Mouse (Mus musculus): ENCODE results near the gene Ggta1. TPM values are rescaled to one million over a fixed set of nuclear protein-coding genes. Genes with fewer than 3 reads are reported as not detected.

The Ggta1 gene
- polyA plus RNA-seq, 1 experiment from 2014 or later, result 6.4 TPM

DNA sequence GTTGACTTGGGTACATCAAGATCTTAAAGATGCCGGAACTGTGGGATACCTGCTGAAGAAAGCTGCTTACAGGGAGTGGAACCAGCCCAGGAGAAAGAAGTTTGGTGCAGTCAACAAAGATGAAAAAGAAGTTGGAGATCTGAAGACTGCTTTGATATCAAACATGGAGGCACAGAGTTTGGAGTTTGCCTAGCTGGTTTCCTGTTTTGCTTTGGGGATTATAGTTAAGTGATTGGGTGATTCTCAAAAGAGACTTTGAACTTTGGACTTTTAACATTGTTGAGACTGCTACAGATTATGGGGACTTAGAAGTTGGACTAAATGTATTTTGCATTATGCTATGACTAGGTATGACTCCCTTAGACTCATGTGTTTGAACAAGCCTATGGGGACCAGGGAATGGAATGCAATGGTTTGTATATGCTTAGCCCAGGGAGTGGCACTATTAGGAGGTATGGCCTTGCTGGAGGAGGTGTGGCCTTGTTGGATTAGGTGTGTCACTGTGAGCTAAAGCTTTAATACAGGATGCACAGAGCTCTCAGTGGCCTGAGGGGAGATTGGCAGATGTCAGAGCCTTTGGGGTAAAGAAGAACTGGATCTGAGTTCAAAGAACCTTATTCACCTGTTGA lies 39.2 kb downstream of the Ggta1 start:
- no peak overlapping the region for H3K9ac ChIP-seq
- no peak overlapping the region for H3K27ac ChIP-seq
- 95% methylated on average over 1 of the region's 1 CpGs for WGBS
- no peaks in the 10 kb centered on the region for H3K9me3 ChIP-seq (replicated peaks)
- no peak for ATAC-seq (ENCODE audit: low FRiP score)
- H3K4me3 ChIP-seq, result no peak overlapping the region
- no peak overlapping the region for H3K4me2 ChIP-seq (replicated peaks)
- H3K36me3 ChIP-seq, result no peaks in the 10 kb centered on the region
- no peaks in the 10 kb centered on the region for H3K27me3 ChIP-seq
- H3K4me1 ChIP-seq, result 0 out of 2 replicates have a peak, but pooled peaks cover 2% of the 10 kb centered on the region

DNA sequence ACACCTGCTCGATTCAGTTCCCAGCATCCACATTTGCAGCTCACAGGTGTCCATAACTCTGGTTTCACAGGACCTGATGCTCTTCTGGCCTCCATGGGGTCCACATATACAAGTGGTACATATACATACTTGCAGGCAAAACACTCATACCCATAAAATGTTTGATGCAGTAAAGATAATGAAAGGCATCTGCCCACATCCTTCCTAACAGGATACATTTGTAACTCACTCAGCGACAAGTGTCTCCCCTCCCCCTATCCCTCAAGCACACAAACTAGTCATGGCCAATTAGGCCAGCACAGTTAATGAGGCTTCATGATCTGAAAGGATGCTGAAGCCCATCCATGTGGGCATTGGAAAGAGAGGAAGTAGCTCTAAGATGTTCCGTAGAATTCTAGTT lies 40.6 kb downstream of the Ggta1 start:
- H3K9me3 ChIP-seq (replicated peaks), result no peaks in the 10 kb centered on the region
- H3K4me3 ChIP-seq, result no peak overlapping the region
- 0 out of 2 replicates have a peak, but pooled peaks cover 2% of the 10 kb centered on the region for H3K4me1 ChIP-seq
- no peak overlapping the region for H3K4me2 ChIP-seq (replicated peaks)
- no peak overlapping the region for H3K27ac ChIP-seq
- no peak overlapping the region for H3K9ac ChIP-seq
- no peaks in the 10 kb centered on the region for H3K36me3 ChIP-seq
- no peaks in the 10 kb centered on the region for H3K27me3 ChIP-seq
- ATAC-seq (ENCODE audit: low FRiP score), result no peak
- WGBS, result 89% methylated on average over 3 of the region's 3 CpGs

DNA sequence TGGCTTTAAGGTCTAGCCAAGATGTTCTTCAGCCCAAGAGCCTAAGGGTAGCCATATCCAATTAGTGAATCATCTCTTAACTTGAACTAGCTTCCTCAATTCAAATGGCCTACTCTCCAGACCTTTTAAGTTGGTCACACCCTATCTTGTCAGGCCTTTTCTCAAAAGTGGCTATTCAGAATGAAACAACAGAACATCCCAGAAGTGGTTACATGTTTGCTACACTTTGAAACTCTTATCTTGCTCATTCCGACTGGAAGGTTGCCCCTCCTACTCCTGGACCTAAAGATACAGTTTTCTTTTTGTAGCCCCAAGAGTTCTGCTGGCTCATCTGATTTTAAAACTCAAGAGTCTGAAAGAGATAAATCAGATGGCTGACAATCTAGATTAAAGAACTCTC lies 42.4 kb downstream of the Ggta1 start:
- no peak for ATAC-seq (ENCODE audit: low FRiP score)
- no peaks in the 10 kb centered on the region for H3K9me3 ChIP-seq (replicated peaks)
- no peaks in the 10 kb centered on the region for H3K4me1 ChIP-seq
- no peaks in the 10 kb centered on the region for H3K36me3 ChIP-seq
- no peak overlapping the region for H3K4me2 ChIP-seq (replicated peaks)
- no peak overlapping the region for H3K4me3 ChIP-seq
- H3K27me3 ChIP-seq, result no peaks in the 10 kb centered on the region
- 94% methylated on average over 1 of the region's 1 CpGs for WGBS
- H3K9ac ChIP-seq, result no peak overlapping the region
- H3K27ac ChIP-seq, result no peak overlapping the region

DNA sequence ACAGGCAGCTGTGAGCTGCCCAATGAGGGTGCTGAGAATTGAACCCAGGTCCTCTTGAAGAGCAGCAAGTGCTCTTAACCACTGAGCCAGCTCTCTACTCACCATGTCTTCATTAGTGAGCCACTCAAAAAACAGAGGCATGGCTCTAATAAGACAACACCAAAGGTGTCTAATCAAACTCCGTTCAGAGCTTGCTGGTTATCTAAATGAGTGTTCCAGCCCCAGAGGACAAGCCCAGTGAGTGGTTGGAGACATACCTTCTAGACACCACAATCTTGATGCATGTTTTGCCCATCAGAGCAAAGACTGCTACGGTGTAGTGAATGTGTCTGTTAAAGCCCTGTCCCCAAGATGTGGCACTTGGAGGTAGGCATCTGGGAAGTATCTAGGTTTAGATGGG lies 43.4 kb downstream of the Ggta1 start:
- Histone ChIP-seq H3K4me1 (no peaks in the 10 kb centered on the region), H3K9me3 (replicated peaks) (no peaks in the 10 kb centered on the region), H3K4me3 (no peak overlapping the region), H3K4me2 (replicated peaks) (no peak overlapping the region), H3K27ac (no peak overlapping the region), H3K9ac (no peak overlapping the region), H3K36me3 (no peaks in the 10 kb centered on the region), H3K27me3 (no peaks in the 10 kb centered on the region)
- ATAC-seq (ENCODE audit: low FRiP score), result no peak
- WGBS, result 95% methylated on average over 2 of the region's 2 CpGs

DNA sequence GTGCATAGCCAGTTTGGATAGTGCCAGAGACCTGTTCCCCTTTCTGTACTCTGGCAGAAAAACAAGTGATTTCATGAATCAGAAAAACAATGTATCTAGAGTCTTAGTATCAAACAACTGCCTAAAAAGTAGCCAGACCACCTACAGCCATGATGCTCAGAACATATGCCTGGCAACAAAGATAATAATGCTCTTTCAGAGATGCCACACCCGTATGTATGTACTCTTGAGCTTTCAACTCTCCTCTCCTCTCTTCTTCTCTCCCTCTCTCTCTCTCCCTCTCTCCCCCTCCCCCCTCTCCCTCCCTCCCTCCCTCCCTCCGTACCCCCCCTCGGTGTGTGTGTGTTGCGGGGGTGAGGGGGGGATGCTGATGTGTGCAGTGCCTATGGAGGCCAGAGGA lies 43.8 kb downstream of the Ggta1 start:
- Histone ChIP-seq H3K27ac (no peak overlapping the region), H3K36me3 (no peaks in the 10 kb centered on the region), H3K4me1 (no peaks in the 10 kb centered on the region), H3K4me2 (replicated peaks) (no peak overlapping the region), H3K4me3 (no peak overlapping the region), H3K9me3 (replicated peaks) (no peaks in the 10 kb centered on the region), H3K9ac (no peak overlapping the region), H3K27me3 (no peaks in the 10 kb centered on the region)
- WGBS, result 89% methylated on average over 4 of the region's 4 CpGs
- no peak for ATAC-seq (ENCODE audit: low FRiP score)

DNA sequence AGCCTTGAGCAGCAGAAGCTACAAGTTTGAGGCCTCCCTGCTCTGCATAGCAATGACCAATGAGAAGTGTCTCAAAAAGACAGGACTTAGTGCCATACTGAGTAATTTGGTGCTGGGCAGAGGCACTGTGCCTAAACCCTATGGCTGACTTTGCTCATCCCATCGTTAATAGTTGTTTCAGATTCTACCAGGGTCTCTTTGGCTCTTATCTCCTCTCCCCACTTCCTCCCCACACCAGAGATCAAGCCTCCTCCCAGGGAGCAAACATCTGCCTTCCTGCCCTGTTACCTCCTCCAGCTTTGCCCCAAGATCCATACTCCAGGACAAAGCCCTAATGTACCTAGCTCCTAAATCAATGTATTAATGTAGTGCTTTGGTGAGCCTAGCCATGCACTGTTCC lies 45.8 kb downstream of the Ggta1 start:
- Histone ChIP-seq H3K4me2 (replicated peaks) (no peak overlapping the region), H3K9me3 (replicated peaks) (no peaks in the 10 kb centered on the region), H3K27ac (no peak overlapping the region), H3K4me3 (no peak overlapping the region), H3K4me1 (no peaks in the 10 kb centered on the region), H3K36me3 (no peaks in the 10 kb centered on the region), H3K9ac (no peak overlapping the region), H3K27me3 (no peaks in the 10 kb centered on the region)
- no peak for ATAC-seq (ENCODE audit: low FRiP score)
- 100% methylated on average over 1 of the region's 1 CpGs for WGBS

DNA sequence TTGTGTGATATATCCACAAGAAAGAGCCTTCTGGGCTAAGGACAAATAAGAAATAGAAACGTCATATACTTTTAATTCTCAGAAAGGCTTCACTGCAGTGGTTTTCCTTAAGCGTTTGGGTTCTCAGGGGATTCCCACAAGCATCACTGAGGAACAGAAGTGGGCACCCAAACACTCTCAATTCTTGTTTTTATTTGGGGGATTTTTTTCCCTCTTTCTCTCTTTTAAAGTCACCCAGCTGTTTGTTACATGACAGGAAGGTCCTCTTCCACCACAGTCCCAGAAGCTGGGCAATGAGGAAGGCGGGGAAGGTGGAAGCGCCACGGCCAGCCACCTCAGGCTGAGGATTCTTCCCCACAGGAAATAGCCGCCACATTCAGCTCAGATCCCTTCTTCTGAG lies 46.6 kb downstream of the Ggta1 start:
- no peak overlapping the region for H3K4me3 ChIP-seq
- H3K4me2 ChIP-seq (replicated peaks), result no peak overlapping the region
- H3K27ac ChIP-seq, result no peak overlapping the region
- ATAC-seq (ENCODE audit: low FRiP score), result no peak
- H3K9ac ChIP-seq, result no peak overlapping the region
- no peaks in the 10 kb centered on the region for H3K36me3 ChIP-seq
- WGBS, result 87% methylated on average over 6 of the region's 6 CpGs
- no peaks in the 10 kb centered on the region for H3K27me3 ChIP-seq
- H3K4me1 ChIP-seq, result no peaks in the 10 kb centered on the region
- no peaks in the 10 kb centered on the region for H3K9me3 ChIP-seq (replicated peaks)

DNA sequence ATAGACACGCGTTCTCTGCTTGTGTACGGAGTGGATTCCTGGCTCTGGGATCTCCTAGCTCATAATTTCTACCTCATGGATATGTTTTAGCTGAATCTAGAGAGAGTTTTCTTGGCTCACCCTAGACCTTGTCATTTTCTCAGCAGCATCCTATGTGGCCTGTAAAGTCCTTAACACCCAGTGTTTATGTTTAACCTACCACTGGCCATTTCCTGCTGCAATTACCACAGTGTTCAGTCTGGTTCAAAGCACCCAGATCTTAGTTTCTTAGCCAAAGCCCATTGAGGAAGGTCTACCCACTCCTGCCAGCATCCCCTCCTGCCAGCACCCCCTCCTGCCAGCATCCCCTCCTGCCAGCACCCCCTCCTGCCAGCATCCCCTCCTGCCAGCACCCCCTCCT lies 50.2 kb downstream of the Ggta1 start:
- 96% methylated on average over 3 of the region's 3 CpGs for WGBS
- ATAC-seq (ENCODE audit: low FRiP score), result no peak
- H3K9ac ChIP-seq, result no peak overlapping the region
- H3K4me1 ChIP-seq, result no peaks in the 10 kb centered on the region
- H3K9me3 ChIP-seq (replicated peaks), result no peaks in the 10 kb centered on the region
- no peak overlapping the region for H3K4me2 ChIP-seq (replicated peaks)
- no peak overlapping the region for H3K27ac ChIP-seq
- no peaks in the 10 kb centered on the region for H3K36me3 ChIP-seq
- no peaks in the 10 kb centered on the region for H3K27me3 ChIP-seq
- H3K4me3 ChIP-seq, result no peak overlapping the region

DNA sequence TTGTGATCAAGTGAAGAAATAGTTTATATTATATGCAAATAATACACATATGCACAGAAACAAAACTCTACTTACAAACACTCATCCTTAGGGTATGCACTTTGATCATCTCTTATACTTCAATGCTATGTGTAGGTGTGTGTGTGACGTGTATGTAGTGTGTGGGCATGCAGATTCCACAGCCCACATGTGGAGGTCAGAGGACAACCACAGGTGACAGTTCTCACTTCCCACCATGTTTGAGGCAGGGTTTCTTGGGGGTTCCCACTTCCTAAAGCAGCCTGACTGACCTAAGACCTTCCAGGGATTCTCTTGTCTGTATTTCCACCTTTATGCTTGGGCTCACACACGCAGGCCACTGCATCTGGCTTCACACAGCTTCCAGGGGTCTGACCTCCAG lies 50.8 kb downstream of the Ggta1 start:
- no peaks in the 10 kb centered on the region for H3K9me3 ChIP-seq (replicated peaks)
- no peaks in the 10 kb centered on the region for H3K27me3 ChIP-seq
- 86% methylated on average over 2 of the region's 2 CpGs for WGBS
- no peak overlapping the region for H3K4me2 ChIP-seq (replicated peaks)
- no peaks in the 10 kb centered on the region for H3K36me3 ChIP-seq
- no peaks in the 10 kb centered on the region for H3K4me1 ChIP-seq
- H3K9ac ChIP-seq, result no peak overlapping the region
- H3K4me3 ChIP-seq, result no peak overlapping the region
- no peak for ATAC-seq (ENCODE audit: low FRiP score)
- H3K27ac ChIP-seq, result no peak overlapping the region

DNA sequence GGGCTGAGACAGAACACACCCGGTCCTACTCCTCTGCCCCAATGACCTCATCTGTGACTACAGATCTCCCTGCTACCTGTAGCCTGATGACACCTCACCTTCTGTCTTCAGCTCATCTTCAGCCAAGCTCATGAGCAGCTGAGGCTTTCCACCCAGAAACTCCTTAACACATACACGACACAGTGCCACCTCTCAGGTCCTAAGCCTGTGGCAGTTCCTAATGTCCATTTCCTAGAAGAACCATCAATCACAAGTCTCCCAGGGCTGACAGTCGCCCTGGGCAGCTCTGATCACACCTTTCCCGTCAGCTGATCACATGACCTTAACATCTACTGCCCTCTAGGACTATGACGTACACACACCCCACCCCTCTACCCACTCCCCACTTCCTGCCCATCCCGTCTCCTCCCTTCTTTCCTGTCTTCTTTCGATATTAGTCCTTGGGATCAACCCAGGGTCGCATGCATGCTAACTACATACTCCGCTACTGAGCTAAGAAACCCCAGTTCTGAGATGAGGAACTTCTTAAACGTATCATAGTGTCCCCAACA lies 51.3 kb downstream of the Ggta1 start:
- no peak overlapping the region for H3K27ac ChIP-seq
- no peak for ATAC-seq (ENCODE audit: low FRiP score)
- no peak overlapping the region for H3K4me2 ChIP-seq (replicated peaks)
- no peaks in the 10 kb centered on the region for H3K27me3 ChIP-seq
- H3K9ac ChIP-seq, result no peak overlapping the region
- H3K4me3 ChIP-seq, result no peak overlapping the region
- no peaks in the 10 kb centered on the region for H3K4me1 ChIP-seq
- 76% methylated on average over 10 of the region's 10 CpGs for whole genome bisulfite sequencing
- no peaks in the 10 kb centered on the region for H3K36me3 ChIP-seq
- no peaks in the 10 kb centered on the region for H3K9me3 ChIP-seq (replicated peaks)

DNA sequence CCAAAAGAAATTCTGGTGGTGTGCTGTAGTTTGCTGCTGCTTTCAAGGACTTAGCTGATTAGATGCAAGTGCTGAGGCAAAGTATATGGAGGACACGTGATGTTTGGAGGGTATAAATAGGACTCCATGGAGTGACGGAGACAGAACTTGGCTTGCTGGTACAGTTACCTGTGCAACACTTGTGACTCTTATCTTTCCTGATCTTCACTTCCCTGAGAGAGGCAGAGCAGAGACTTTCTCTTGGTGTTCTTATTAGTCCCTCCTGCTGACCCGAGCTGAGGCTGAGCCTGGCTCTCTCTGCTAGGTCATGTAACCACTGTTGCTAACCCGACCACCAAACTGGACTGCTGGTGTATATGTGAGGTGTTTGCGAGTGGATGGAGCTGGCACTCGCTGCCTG lies 53.6 kb downstream of the Ggta1 start:
- ATAC-seq (ENCODE audit: low FRiP score), result no peak
- H3K4me2 ChIP-seq (replicated peaks), result no peak overlapping the region
- H3K27ac ChIP-seq, result no peak overlapping the region
- no peaks in the 10 kb centered on the region for H3K36me3 ChIP-seq
- H3K9me3 ChIP-seq (replicated peaks), result no peaks in the 10 kb centered on the region
- H3K4me1 ChIP-seq, result no peaks in the 10 kb centered on the region
- no peaks in the 10 kb centered on the region for H3K27me3 ChIP-seq
- H3K9ac ChIP-seq, result no peak overlapping the region
- 95% methylated on average over 6 of the region's 6 CpGs for WGBS
- H3K4me3 ChIP-seq, result no peak overlapping the region

DNA sequence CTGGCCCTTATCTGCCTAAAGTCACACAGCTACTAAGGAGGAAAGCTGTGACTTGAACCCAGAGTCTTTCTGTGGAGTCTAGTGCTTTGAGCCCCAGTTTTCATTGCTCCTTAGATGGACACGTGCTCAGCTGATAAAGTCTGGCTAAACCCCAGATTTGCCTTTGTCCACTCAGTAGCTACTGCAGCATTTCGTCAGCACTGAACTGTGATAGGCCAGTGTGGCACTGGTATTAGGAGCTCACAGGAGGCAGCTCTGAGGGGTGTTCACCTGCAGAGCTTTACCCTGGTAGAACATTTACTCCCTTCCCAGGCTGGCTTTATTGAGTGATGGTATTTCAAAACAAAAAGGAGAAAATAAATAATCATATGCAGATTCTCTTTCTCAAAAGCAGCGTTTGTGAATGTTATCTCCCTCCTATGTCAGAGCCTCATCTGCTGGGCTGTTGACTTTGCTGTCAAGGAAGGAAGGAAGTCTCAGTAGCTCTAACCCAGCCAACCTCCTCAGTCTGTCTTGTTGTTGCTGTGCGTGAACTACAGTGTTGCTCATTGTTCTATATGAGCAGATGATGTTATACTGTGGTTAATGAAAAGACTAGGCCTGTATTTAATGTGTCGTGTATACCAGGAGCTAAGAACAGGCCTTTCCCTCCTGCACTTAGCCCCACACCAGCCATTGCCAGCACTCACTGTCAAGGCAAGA lies 54.5 kb downstream of the Ggta1 start:
- no peaks in the 10 kb centered on the region for H3K36me3 ChIP-seq
- H3K27ac ChIP-seq, result no peak overlapping the region
- H3K4me3 ChIP-seq, result no peak overlapping the region
- H3K4me2 ChIP-seq (replicated peaks), result no peak overlapping the region
- WGBS, result 79% methylated on average over 5 of the region's 5 CpGs
- H3K27me3 ChIP-seq, result no peaks in the 10 kb centered on the region
- H3K9me3 ChIP-seq (replicated peaks), result no peaks in the 10 kb centered on the region
- no peak overlapping the region for H3K9ac ChIP-seq
- H3K4me1 ChIP-seq, result no peaks in the 10 kb centered on the region
- no peak for ATAC-seq (ENCODE audit: low FRiP score)

DNA sequence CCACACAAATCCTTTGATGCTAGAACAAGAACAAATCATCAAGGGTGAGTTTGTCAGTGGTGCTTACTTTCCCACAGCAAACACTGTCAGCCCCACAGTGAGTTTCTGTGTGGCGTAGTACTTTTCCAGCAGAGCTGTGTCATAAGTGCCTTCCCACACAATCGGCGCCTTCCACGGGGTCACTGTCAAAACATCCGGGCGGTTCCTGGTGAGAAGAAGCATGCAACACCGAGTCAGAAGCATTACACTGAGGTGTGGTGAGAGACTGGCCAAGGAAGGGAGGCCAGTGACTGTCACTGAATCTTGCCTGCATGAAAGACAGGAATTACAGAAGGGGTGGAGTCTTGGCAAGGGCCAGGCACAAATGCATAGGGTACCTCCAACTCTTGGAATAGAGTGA lies 55.2 kb downstream of the Ggta1 start:
- Histone ChIP-seq H3K4me1 (no peaks in the 10 kb centered on the region), H3K36me3 (no peaks in the 10 kb centered on the region), H3K9me3 (replicated peaks) (no peaks in the 10 kb centered on the region), H3K27me3 (no peaks in the 10 kb centered on the region), H3K4me2 (replicated peaks) (no peak overlapping the region), H3K9ac (no peak overlapping the region), H3K4me3 (no peak overlapping the region), H3K27ac (no peak overlapping the region)
- 79% methylated on average over 7 of the region's 7 CpGs for WGBS
- no peak for ATAC-seq (ENCODE audit: low FRiP score)
